Mouse (Mus musculus): ENCODE data around the gene Mettl5. TPM values are rescaled to one million over a fixed set of nuclear protein-coding genes. Genes with fewer than 3 reads are reported as not detected.
"Not testable (repeated sequence)": the region's sequence is repeated elsewhere in the genome, so short reads cannot be mapped to it uniquely, and the experiment has no call there.

Mettl5 gene
- 3.0 and 4.1 TPM in 2 replicates for polyA plus RNA-seq (2012; rRNA removed)

DNA sequence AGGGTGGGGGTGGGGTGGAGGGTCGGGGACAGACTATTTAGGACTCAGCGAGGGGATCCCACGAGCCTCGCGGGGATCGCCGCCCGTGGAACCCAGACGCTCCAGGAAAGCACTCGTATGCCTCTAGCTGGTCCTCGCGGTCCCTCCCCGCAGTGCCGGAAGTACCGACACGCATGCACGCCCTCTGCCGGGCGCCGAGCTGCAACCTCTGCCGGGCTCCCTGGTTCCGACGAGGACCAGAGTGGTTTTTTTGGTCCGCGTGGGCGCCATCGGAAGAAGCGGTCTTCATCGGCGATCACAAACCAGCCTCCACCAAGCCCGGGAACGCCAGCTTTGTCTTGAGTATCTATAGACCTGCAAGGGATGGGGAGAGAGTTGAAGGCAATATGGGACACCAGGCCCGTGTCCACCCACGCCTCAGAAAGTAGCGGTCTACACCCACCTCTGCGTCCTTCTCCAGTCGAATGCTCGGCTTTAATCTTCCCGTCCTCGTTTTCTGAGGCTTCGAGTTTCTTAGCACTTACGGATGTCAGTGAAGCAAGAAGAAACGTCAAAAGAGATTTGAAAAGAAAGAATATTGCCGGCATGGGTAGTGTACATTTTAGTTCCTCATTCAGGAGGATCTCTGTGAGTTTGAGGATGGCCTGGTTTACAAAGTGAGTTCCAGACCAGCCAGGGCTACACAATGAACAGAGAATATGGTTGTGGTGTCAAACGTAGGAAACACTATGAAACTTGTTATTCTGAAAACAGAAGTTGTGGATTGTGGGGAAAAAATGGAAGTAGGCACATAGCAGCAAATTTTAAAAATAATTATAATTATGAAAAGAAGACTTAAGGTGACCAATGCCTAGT, at the start of gene Mettl5:
Mettl5 (minus strand) TSS at position 165 of the 855 bp plus-strand sequence.
- no peak for DNase-seq (ENCODE audit: low read depth)

GRCm38 (mm10) chr2:69924943-69925342, 39.5 kb upstream of the Mettl5 start:
- no peak for DNase-seq (ENCODE audit: low read depth)

DNA sequence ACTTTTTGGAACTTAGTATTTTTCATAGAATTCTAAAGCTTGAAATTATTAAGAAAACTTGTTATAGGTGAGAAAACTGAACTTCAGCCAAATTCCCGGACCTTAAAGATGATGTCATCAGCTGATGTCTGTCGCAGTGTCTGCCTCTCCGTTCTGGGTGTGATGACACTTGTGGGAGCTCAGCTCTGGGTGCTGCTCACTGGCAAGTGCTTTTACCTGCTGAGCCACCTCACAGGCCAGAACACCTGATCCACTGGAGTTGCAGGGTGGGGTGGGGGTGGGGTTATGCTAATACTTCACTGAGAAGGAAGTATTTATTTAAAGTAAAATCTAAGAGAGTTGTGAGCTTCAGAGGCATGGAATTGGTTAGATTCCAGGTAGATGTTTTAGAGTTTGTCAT, 31.9 kb upstream of the Mettl5 start:
- DNase-seq (ENCODE audit: low read depth): no peak

DNA sequence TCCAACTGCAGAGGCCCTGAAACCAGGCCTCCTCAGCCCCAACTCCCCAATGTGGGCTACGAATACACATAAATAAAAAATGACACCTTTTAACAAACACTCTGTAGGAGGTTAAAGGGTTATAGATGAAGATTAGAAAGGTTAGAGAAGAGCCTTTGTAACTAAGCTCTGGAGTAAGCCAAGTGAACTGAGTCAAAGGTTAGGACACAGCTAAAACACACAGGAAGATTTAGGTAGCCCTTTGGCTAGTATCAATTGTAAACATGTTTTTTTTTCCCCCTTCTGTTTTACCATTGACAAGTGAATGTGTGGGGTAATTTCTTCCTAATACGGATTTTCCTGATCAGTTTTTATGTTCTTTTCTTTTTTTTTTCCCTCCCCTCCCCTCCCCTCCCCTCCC, 27.4 kb upstream of the Mettl5 start:
- no peak for DNase-seq (ENCODE audit: low read depth)

GRCm38 (mm10) chr2:69907394-69907793, 22.0 kb upstream of the Mettl5 start:
- not testable (repeated sequence) for DNase-seq (ENCODE audit: low read depth)

- no peak for DNase-seq (ENCODE audit: low read depth)
These were observed 18.1 kb upstream of the Mettl5 start for GRCm38 (mm10) chr2:69903541-69903940.

DNA sequence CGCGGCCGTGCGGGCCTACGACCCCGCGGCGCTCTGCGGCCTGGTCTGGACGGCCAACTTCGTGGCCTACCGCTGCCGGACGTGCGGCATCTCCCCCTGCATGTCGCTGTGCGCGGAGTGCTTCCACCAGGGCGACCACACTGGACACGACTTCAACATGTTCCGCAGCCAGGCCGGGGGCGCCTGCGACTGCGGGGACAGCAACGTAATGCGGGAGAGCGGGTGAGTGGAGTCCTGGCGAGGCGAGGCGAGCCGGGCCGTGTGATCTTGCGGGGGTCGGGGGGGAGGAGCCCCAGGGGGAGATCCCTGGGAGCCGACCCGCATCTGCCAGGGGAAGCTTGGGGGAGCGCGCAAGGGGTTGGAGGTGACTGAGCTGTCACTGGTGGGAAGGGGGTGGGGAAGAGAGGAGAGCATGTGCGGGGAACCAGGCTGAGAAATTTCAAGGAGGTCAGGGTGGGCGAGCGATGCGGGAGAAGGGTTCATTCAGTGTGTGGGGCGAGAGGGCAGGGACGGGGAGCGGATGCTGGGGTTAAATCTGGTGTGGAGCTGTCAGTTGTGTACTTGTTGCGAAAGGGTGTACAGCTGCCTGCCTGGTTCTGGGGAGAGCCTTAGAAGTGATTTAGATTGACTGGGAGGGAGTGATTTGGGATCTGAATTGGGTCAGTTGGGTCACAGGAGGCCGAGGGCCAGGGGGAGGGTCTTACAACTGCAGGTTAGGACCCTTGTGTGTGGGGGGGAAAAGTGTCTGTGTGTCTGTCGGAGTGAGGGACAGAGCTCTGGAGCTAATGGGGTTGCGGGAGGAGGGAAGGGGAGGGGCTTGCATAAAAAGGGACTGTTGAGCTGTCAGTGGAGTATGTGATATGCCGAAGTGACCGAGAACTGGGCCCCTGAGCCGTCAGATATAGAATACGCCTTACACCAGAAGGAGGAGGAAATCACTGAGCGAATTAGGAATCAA, 12.5 kb upstream of the Mettl5 start:
- no peak for DNase-seq (ENCODE audit: low read depth)

DNA sequence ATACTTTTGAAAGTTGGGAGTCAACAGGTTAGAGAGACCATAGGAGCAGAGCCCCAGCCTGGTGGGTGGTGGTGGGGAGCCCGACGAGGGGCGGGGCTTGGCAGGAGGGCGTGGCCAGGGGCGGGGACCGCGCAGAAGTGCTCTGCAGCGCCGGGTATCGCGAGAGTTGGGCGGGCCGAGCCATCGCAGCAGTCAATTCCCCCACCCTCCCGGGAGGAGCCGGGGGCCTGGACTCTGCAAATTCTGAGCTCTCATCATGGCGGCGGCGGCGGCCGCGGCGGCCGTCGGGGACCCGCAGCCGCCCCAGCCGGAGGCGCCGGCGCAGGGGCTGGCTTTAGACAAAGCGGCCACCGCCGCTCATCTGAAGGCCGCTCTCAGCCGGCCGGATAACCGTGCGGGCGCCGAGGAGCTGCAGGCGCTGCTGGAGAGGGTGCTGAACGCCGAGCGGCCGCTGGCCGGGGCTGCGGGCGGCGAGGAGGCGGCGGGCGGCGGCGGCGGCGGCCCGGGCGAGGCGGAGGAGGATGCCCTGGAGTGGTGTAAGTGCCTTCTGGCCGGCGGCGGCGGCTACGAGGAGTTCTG, 11.7 kb upstream of the Mettl5 start, which contains the start of gene Ubr3:
Ubr3 (plus strand) TSS at position 208 of the 579 bp plus-strand sequence.
- no peak for DNase-seq (ENCODE audit: low read depth)

DNA sequence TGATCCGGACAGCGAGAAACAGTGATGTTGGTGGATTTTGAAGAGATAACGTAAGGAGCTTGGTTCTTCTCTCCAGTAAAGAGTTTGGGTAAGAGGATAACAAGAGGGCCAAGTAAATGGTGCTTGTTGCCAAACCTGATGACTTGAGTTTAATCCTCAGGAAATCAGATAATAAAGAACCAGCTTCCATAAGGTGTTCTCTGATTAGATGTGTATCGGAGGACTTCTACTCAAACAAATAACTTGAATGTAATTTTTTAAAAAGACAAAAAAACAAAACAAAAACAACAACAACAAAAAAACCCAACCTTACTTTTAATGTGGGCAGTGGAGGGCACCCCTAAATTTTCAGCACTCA, 10.8 kb upstream of the Mettl5 start:
- DNase-seq (ENCODE audit: low read depth): no peak

DNA sequence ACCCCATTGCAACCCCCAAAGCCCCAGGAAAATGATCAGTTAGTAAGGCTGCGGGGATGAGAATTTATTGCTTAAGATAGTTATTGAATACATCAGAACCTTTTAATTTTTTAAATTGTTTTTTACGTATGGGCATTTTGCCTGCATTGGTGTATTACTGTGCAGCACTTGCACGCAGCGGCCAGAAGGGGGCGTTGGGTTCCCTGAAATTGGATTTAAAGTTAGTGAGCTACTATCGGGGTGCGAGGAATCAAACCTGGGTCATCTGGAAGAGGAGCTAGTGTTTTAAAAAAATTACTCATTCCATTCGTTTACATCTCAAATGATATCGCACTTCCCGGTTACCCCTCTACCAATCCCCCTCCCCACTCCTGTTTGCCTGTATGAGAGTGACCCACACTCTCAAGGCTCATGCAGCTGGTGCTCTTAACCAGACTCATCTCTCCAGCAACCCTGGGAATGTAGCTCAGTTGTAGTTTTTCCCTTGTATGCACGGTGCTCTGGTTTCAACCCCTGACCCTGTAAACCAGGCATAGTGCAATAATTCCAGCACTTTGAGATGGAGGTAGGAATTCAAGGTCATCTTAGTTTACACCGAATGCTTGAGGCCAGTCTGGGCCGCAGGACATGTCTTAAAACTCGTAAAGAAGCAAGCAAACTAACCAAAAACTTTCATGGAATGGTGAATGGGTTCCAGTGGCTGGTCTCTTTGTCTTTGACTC, 10.2 kb upstream of the Mettl5 start:
- no peak for DNase-seq (ENCODE audit: low read depth)

DNA sequence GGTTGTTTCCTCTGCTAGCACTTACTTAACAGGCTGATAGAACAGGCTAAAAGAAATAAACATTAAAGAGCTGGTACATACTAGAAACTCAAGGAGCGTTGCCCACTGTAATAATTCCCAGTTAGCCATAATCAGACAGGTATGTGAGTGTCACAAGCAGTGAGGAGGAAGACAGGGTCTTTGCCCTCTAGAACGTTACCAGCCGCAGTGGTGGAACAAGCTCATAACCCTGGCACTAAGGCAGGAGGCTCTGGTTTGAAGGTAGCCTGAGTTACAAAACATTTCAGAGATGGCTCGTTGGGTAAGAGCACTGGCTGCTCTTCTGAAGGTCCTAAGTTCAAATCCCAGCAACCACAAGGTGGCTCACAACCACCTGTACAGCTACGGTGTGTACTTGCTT, 8.5 kb upstream of the Mettl5 start:
- DNase-seq (ENCODE audit: low read depth): no peak

GRCm38 (mm10) chr2:69893145-69893544, 7.7 kb upstream of the Mettl5 start:
- DNase-seq (ENCODE audit: low read depth): no peak

- DNase-seq (ENCODE audit: low read depth): no peak
These were observed 5.4 kb upstream of the Mettl5 start for GRCm38 (mm10) chr2:69890843-69891242.

- DNase-seq (ENCODE audit: low read depth): no peak
These were observed 3.5 kb upstream of the Mettl5 start for GRCm38 (mm10) chr2:69888957-69889356.

DNA sequence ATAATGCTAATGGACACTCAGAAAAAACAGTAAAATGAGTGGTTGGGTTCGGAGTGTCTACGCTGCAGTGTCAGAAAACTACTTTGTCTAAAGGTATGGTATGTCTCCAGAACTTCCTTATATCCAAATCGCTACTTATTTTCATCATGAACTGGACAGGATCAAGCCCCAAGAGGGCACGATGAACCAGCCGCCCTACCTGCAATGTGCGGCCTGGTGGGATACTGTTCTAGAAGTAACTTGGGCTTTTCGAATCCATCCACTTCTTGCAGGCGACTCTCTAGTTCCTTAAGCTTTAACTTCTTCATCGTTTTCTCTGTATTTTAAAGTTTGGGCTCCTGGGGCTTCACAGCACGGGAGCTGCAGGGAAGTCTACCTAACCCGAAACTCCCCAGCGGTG, 365 bp downstream of the Mettl5 start:
- no peak for DNase-seq (ENCODE audit: low read depth)

DNA sequence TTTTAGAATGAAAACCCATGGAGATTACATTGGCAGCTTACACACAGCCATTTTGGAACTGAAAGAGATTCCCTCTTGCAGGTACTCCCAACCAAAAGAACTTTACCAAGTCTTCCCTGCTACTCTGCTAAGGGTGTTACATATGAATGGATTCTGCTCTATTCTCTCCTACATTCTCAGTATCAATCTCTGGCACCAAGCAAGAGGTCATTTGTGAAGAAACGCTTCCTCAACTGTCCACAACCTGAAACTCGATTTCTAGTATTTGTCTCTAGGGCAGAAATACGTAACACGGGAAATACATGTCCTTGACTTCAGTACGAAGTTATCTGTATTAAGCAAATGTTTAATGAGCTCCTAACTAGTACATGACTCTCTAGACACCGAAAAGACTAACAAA, 834 bp downstream of the Mettl5 start:
- DNase-seq (ENCODE audit: low read depth): no peak

GRCm38 (mm10) chr2:69883990-69884391, 1.4 kb downstream of the Mettl5 start:
- DNase-seq (ENCODE audit: low read depth): no peak

DNA sequence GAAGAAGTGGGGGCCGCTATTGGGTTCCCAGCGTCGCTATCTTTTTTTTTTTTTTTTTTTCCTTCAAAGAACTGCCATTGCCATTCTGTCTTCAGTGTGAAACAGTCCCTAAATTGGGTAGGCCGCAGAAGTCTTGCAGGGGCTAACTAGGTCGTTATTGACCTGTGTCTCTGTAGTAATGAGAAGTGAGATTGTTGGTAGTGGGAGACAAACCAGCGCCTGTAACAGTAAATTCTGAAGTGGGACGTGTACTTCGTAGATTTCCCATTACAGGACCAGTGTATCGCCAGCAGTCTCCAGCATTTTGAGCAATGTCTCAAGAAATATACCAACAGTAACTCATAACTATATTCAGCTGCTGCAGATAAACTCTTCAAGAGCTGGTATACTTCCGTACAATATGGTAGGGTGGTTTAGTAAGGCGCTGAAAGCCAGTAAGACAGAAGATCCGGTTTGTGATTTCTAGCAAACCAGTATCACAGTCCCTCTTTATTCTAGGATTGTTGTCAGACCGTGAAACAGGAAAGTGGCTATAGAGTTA, 23.2 kb downstream of the Mettl5 start:
- DNase-seq (ENCODE audit: low read depth): no peak

- no peak for DNase-seq (ENCODE audit: low read depth)
These were observed 23.8 kb downstream of the Mettl5 start, which contains the start of gene Ssb for GRCm38 (mm10) chr2:69861485-69862091. Gene Ssb (plus strand): TSS chr2:69861562.

- DNase-seq (ENCODE audit: low read depth): no peak
These were observed 24.4 kb downstream of the Mettl5 start for GRCm38 (mm10) chr2:69860972-69861452.

DNA sequence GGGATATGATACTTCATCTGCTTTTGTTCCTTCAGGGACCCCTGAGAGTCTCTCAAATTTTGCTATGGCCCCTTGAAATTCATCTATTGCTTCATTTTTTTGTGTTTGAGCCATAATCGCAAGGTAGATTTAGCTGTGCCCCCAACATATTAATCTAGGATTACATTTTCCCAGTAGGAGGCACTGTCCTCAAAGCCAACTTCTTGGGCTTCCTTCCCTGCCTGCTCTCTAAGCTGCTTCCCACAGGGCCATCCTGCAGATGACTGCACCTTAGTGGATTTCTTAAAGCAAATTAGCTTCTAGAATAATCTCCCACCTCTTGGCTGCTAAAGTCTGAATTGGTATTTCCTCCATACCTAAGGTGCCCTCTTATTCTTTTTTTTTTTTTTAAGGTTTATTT, 27.5 kb downstream of the Mettl5 start:
- DNase-seq (ENCODE audit: low read depth): no peak
